Mouse (Mus musculus) cerebellum, adult 9-10 months (tissue): ENCODE data around the gene Cdk18.

Source experiments
- DNase-seq: peaks from one replicate; pipeline ENCODE4 v3.0.0; 2022

Cdk18 gene

DNA sequence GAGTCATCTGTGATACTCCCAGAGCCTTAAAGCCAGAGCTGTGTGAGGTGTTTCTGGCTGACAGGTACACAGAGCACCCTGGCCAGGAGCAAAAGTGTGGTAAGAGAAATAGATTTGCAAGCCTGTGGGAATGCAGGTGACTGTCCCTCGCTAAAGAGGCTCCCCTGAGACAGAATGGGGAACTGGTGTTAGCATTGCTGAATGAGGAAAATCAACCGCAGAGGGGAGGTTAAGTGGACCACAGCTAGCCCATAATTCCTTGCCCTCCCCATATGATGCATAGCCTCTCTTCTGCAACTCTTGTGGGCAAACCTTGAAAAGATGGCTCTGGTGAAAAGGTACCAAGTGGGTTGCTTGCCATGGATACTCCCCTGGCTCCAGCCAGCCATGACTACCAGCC, 9.9 kb upstream of the Cdk18 start:
- DNase-seq, result no peak

DNA sequence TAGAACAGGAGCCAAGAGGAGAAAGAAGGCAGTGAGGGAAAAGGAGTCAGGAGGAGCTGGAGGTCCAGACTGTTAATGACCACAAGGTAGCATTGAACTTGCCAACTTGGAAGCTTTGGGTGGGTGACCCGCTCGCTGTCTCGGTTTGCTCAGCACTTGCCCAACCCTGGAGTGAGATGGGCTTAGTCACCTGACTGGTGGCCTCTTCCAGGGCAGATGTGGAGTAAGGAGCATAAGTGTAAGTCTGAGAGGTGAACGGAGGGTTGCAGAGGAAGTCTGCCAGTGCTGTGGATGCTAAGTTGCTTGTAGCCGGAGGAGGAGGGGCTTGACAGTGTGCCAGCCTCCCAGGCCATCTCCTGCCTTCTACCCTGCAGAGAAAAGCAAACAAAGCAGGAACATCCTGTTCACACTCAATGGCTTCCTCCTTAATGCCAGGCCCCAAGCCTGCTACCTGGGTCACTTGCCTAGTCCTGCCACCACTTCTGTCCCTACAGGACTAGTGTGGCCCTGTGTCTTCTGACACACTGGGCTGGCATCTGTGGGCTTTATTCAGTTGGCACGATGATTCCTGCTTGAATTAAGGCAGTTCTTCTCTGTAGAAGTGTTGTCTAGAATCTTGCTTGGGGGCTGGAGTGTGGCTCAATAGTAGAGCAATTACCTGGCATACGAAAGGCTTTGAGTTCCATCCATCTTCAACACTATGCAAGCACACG, 6.6 kb upstream of the Cdk18 start:
- DNase-seq, result no peak

DNA sequence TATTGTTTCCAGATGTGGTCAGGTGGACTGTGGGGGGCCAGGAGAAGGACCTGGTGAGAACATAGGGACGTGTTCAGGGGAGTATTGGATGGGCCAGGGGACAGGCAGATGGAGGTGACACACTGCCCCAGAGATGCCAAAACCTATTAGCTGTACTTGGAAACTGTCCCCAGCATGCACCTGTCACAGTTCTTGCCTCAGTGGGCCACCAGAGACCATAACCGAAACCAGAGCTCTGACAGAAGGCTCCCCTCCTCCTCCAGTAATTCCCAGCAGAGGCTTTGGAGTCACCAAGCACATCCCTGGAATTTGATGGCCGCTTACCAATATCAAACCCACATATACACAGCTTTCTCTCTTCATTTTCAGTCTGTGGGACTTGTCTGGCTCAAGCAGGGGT, 5.4 kb upstream of the Cdk18 start:
- no peak for DNase-seq

DNA sequence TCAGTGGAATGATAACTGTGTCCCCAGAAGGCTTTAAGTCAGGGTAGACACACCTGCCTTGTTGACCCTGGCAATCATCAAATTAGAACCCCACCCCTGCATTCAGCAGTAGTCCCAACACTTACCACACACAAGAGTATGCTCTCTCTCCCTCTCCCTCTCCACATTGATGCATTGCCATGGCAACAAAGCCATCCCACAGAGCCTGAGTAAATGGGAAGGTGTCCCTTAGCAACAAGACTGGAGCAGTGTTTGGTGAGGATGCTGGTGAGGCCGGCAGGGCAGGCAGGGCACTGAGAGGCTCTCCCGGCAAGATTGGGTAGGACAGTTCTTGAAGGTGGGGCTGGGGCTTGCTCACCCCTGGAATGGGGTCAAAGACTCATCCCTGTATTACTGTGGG, 4.7 kb upstream of the Cdk18 start:
- no peak for DNase-seq

DNA sequence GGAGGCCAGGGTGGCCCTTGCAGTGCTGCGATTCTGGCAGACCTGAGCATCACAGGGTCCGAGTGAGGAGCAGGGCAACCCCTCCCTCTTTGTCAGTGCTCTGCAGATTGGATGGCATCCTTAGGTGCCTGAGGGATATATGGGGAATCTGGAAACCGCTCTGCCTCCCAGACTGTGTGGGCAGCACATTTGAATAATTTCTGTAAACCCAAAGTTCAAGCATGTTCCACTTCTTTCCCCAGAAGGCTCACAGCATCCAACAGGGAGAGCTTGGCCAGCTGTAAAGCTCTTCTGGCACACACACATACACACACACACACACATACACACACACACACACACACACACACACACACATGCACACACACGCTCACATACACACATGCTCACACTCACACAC, 4.2 kb upstream of the Cdk18 start:
- no peak for DNase-seq

DNA sequence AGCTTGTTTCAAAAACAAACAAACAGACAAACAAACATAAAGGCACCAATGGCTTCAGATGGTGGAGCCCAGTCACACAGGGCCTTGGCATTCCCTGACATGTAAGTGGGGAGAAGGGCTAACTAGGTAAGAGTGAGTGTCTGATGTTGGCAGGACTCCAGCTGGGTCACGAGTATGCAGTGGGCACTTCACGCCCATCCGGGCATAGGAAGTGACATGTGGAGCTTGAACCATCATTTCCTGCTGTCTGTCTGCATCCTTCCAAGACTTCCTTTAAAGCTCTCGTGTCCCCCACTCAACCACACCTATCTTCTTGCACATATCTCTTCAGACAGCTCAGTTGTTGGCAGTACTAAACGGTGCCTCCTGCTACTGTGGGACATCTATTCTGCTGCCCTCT, 3.6 kb upstream of the Cdk18 start:
- no peak for DNase-seq

DNA sequence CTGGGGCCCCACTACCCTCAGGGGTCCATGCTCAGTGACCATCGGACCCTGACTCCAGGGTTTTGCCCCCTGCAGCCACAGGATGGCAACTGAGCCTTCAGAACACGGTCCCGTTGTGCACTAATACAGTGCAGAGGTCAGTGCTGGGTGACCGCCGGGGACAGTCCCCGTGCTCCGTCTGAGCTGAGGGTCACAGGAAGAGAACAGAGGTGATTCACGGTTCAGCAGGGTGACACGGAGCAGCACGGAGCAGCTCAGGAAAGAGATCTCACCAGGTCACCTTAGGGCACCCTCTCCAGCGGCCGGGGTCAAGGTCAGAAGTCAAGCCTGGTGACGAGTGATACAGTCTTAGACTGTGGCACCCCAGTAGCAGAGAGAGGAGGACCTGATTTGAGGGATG, 2.3 kb upstream of the Cdk18 start:
- no peak for DNase-seq

DNA sequence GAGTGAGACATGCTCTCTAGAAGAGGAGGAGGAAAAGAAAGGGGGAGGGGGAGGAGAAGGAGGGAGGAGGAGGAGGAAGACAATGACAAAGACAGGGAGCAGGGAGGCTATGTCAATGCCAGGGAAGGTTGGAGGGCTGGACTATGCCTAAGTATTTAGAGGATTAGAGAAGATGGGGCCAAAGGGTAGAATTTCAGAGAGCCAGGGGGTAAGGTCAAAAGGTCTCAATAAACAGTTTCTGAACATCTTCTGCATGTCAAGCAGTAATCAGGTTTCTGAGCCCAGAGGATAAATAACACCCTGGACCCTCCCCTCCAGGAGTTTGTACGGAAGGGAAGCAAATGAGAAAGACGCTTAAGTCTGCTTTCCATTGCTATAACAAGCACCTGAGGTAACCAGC, 1.7 kb upstream of the Cdk18 start:
- no peak for DNase-seq

DNA sequence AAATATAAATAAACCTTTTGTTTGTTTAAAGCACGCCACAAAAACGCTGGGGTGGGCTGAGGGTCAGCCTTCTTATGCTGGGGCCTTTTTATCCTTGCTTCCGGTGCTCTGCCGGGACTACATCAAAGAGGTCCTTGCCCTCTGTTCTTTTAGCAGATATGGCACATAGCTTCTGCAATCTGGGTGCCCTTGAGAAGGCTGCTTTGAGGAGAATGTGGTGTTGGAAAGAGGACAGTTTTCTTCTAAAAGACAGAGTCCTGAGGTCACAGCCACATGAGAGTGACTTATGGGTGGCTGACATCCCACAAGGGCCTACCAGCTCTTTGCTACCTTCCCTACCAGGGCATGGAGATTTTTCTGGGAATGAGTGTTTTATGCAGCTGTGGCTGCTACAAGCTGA, 1.1 kb upstream of the Cdk18 start:
- DNase-seq, result no peak

DNA sequence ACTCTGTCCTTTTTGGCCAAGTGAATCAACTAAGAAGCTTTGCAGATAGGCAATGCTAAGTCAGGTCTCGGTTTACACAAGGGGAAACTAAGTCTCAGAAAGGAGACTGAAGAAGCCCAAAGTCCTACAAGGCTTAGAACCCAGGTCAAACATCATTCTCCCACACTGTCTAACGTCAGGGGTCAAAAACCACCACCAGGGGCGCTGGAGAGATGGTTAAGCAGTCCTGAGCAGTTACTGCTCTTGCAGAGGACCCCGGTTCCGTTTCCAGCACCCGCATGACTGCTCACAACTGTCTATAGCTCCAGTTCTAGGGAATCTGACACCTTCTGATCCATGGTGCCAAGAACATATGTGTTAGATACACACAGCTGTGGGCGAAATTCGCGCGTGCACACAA, 687 bp upstream of the Cdk18 start:
- peak; percentile 57 for DNase-seq

DNA sequence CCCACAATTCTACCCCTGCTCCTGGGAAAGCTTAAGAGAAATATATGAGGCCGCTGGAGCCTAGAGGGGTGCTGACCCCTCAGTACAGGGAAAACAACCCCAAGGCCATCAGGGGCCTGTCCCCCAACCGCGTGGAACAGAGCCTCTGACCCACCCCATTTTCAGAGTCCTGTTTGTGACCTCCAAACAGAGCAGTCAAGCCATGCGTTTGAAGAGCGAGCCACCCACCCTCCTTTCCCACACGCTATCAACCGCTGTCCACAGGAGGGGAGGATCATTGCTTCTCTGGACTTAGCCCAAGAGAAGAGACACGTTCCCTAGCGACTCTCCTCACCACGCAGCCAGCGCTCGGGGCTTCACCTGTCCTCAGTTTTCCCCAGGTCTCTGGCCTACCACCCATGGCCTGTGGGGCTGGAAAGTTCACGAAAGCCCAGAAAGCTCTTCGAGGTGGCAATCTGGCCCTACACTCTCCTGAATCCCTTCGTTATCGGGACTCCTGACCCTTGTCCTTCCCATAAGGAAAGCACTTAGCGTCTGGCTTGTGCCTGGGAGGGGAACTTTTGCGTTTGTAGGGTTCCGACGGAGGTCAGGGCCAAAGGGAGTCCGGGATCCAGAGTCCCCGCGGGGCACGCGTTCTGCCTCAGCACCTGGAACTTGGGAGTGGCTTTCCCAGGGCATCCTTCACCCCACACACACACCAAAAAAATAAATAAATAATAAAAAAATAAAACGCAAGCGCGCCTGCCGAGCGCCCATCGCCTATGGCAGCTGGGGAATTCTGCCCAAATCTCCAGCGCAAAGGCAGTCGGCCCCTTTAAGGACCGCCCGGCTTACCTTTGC, 688 bp downstream of the Cdk18 start:
- no peak for DNase-seq

DNA sequence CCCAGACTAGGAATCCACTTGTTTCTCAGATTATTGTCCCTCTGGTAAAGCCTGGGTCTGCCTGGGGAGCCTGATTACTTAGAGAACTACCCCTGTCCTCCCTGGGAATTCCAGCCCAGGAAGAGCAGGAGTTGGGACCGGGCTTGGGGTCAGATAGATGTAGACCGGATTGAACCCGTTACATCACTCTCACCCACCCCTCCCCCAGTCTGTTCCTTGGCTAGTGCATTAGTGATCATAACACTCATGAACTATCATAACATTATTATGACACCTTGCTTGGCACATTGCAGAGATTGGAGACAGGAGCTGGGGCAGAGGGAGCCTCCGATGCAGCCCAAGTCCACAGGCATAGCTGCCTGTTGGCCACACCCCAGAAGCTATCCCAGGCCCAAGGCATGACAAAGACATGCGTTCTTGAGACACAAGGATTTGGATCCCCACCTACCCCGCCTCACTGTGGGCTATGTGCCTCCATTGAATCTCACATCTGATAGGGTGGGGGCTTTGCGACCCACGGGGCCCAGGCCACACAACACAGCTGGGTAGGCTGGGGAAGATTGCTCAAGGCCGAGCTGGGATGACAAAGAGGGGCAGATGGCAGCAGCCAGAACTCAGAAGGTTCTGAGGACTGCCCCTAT, 1.4 kb downstream of the Cdk18 start:
- DNase-seq, result no peak

DNA sequence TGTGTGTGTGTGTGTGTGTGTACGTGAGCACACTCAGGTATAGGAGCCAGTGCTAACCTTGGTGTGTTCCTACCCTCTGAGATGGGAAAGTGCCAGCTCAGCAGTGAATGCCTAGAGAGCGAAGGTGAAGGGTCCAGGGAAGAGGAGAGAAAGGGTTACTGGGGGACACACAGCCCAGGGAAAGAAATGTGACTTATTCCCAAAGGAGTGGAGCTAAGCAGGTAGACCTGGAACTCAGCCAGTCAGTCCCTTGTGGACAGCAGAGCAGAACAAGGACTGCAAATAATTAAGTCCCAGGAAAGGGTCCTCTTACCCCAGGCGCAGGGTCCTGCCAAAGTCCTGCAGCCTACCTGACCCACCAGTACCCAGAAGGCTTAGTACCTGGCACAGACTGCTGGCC, 2.6 kb downstream of the Cdk18 start:
- DNase-seq, result no peak

DNA sequence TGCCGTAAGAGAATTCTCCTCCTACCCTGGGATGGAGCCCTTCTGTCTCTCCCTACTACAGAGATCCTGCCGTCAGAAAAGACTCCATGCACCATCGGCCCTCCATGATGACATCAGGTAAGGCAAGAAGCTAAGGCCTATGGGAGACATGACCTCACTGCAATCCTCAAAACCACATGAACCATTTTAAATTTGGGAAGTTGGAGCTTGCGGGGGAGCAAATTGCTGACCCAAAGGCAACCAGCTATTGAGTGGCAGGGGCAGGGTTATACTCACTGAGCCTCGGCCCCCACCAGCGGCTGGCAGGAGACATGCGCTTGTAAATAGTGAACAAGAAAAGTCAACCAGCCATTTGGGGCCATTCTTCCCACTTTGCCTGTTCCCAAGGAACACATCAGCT, 3.9 kb downstream of the Cdk18 start:
- no peak for DNase-seq

DNA sequence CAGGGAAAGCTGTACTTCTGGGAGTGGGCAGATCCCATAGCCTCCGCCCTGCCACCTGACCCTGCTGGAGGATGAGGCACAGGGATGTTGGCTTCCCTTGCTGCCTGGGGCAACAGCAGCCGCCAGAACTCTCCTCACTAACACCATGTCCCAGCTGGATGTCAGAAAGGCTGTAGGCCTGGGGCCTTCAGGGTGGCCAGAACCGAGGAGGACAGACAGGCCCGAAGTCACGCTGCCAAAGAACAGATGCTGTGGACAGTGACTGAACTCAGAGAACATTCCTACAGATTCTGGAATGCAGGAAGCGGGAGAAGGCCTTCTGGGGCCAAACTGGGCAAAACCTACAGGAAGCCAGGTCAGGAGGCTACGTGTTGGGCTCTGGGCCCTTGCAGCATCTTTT, 11.2 kb downstream of the Cdk18 start:
- no peak for DNase-seq

DNA sequence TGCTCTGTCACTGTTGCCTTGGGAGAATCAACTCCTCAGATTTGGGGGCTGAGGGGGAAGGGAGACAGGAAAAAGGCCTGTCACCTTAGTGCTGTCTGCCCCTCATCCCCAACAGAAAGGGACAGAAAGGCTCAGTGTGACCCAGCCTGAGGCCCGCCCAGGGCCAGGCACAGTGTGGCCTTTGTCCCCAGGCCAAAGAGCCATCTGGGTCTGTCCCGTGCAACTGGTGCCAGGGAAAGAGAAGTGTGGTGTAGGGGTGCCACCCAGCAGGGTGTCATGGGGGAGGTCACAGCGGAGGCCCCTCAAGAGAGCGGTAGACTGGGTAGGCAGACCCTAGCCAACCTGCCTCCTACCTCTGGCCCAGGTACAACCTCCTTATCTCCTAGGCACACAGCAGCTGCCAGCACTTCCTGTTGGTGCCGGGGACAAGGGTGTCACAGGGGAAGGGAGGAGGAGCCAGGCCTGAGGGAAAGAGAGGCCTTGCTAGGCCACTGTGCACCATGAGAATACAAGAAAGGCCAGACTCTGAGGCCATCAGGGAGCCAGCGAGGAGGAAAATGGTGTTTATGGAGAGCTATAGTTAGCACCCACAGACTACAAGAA, 13.6 kb downstream of the Cdk18 start:
- peak; percentile 36 for DNase-seq

DNA sequence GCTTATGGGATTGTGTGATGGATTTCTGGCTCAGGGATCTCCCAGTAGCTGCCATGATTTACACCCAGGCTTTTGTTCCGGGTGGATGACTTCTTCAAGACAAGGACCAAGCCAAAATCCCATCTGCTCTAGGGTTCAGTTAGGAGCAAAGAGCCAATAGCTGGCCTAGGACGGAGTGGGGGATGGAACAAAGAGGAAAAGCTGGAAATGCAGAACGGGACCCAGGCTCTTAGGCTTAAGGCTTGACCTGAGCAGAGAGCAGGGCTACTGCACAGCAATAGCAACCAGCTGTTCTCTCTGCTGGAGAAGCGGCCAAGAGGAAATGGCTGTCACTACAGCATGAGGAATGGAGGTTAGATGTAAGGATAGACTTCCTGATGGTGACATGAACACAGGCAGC, 14.2 kb downstream of the Cdk18 start:
- DNase-seq, result no peak

DNA sequence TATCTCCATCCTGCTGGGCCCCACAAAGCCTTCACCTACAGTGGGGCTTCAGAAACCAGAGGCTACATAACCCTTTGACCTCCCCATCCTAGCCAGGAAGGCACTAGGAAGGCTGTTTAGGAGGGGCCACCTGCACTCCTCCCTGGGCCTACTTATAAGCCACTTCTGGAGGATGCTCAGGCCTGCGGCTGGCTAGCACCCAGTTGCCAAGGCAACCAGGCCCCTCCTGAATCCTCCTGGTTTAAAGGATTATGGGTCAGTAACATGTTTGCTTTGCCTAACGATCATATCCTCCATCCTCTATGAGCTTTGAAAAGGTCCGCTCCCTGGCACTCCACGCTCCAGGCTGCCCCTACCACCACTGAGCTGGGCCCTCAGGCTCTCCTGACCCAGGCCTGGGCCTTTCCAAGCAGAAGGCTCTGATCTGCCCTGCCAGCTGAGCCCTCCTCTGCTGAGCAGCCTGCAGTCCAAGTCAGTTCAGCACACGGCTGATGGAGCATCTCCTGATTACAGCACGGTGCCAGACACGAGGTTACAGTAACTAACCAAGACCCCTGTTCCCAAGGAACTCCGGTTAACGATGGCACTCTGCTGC, 16.0 kb downstream of the Cdk18 start:
- no peak for DNase-seq

DNA sequence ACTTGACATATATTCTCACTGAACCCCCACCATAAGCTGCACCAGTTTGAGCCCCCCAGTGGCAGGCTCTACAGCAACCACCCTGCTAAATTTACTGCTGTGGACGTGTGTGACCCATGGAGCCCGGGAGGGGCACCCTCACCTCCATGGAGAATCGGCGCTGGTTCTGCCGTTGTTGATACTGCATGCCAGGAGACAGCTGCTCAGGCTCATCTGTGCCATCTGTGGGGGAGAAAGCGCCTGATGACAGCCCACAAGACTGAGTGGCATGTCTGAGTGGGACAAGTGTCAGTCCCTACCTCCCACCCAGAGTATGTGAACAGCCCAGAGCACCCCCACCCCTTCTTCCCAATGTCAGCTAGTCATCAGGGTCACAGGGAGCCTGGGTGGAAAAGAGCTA, 17.6 kb downstream of the Cdk18 start:
- DNase-seq, result no peak

DNA sequence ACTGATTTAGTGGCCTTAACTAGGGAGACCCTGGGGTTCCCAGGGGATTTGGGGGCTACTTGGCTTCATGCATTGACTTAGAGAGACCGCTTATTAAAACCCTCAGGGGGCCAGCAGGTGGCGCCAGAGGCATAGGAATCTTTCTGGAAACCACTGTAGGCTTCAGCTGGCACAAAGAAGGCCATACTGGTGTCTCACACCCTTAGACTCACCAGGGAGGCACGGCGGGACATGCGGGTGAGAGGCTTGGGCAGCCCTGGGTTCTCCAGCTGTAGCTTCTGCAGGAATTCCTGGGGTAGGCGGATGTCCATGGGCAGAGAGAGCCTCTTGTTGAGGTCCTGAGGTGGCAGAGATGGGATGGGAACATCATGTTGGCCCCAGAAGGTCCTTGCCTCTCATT, 18.2 kb downstream of the Cdk18 start:
- DNase-seq, result peak; percentile 88

DNA sequence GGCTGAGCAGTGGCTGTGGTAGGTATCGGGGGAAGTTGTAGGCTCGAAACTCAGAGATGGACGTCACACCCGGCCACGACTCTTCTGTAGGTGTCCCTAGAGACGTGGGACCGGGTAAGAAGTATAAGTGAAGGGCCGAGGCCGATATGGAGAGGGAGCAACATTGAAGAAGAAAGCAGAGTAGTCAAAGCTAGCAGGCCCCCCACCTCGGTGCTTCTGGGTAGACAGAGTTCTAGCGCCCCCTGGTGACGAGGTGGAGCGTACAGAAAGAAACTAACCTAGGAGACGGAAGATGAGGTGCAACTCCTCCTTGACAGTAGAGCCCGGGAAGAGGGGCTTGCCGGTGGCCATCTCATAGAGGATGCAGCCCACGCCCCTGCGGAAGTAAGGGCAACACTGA, 22.9 kb downstream of the Cdk18 start:
- peak; percentile 86 for DNase-seq

DNA sequence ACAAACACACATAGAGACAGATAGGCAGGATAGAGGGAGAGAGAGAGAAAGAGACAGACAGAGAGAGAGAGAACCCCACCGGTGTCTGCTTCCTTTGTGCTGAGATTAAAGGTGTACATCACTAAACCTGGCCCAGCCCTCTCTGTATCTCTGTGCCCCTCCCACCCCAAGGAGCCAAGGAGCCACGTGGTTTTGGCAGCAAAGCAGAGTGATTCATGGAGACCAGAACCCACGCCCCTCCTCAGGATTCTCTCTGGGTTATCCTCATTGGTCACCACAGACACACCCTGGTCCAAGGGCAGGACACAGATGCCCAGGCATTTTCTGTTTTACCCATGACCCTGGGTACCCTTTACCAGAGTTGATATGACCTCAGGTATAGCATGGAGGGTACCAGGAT, 26.4 kb downstream of the Cdk18 start:
- DNase-seq, result no peak

DNA sequence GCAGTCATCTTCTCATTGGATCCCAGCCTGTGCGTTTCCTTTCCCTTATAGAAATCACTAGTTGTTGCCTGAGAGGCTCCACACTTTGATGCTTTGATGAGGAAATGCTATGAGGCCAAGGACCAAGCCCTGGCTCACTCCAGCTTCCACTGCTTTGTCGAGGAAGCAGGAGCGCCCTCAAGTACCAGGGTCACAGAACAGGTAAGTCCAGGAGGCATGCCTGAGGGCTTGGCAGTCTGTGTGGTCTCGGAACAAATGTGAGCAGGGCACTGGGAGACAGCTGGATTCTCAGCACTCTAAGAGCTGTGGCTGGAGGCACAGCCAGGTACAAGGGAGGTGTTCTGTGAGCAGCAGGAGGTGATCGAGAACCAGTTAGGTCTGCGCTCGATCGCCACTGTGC, 27.1 kb downstream of the Cdk18 start:
- DNase-seq, result no peak
